Mouse (Mus musculus): ENCODE results near the gene Samd4b. TPM values are rescaled to one million over a fixed set of nuclear protein-coding genes. Genes with fewer than 3 reads are reported as not detected.

Samd4b gene
- total and polyA plus RNA-seq, 3 experiments = 6.4 to 45.9 TPM; not detected in 1

DNA sequence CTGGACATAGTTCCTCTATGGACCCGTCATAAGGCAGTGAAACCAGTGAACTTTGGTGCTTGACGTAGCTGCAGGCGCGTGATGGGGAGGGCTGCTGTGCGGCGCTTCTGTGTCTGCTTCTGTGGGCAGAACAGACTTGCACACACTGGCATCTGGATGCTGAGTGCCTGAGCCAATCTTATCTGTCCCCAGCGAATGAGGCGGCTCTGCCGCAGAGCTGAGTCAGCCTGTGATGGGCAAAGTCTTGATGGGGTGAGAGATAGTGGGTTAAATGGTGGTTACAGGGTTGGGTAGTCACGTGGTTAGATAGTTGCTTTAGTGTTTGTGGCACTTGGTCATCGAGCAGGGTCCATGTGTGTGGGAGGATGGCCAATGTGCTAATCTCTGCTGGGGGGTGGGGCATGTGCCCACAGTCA, 215.0 kb downstream of the Samd4b start:
- H3K4me1 ChIP-seq (ENCODE audit: control insufficient read depth in 1 of 2, insufficient read depth in 2 of 2, low read length in 2 of 2) = peaks cover 6 to 27% of the 10 kb centered on the region in 2 experiments
- H3K36me3 ChIP-seq (ENCODE audit: control insufficient read depth in 1 of 2, insufficient read depth in 2 of 2, low read length in 2 of 2) = peaks cover 0 to 16% of the 10 kb centered on the region in 2 experiments; a peak in 2 of 4 replicates
- no peaks in the 10 kb centered on the region for H3K9me3 ChIP-seq (replicated peaks; ENCODE audit: insufficient read depth, low read length)
- peak overlapping the region; percentile 74 for H3K9ac ChIP-seq (ENCODE audit: control insufficient read depth, low read depth, low read length, poor library complexity, severe bottlenecking)
- H3K79me2 ChIP-seq (ENCODE audit: control insufficient read depth, insufficient read depth, low read length, poor library complexity) = peaks cover 3% of the 10 kb centered on the region
- peak; percentile 82 for DNase-seq (ENCODE audit: low read depth, low spot score)
- peak overlapping the region; percentile 95 for H3K27ac ChIP-seq (ENCODE audit: control insufficient read depth, low read depth, low read length)
- H3K4me3 ChIP-seq (ENCODE audit: control insufficient read depth in 1 of 2, insufficient read depth in 1 of 2, low read depth in 2 of 2, low read length in 2 of 2) = peak overlapping the region; percentile 57 to 85; a peak in 2 of 4 replicates
- H3K27me3 ChIP-seq (ENCODE audit: control insufficient read depth in 1 of 2, insufficient read depth in 2 of 2, low read length in 2 of 2) = no peaks in the 10 kb centered on the region
- TF ChIP-seq BHLHE40 (IDR thresholded peaks at IDR 0.05; ENCODE audit: borderline replicate concordance, low read depth, low read length) (peak; percentile 86; the same call in 1 of the 2 replicates), RCOR1 (IDR thresholded peaks at IDR 0.05; ENCODE audit: low read depth, low read length) (peak; percentile 76), MYB (IDR thresholded peaks at IDR 0.05; ENCODE audit: low read depth, low read length) (no peak), MEF2A (IDR thresholded peaks at IDR 0.05; ENCODE audit: extremely low read depth, insufficient replicate concordance, low read depth, low read length, poor library complexity, severe bottlenecking) (peak; percentile 29; the same call in 1 of the 2 replicates), MXI1 (IDR thresholded peaks at IDR 0.05; ENCODE audit: low read depth, low read length) (peak; percentile 67; the same call in 1 of the 2 replicates), EP300 (IDR thresholded peaks at IDR 0.05; ENCODE audit: low read depth in 1 of 2, low read length in 2 of 2) (peak; percentile 58 to 79), RAD21 (IDR thresholded peaks at IDR 0.05; ENCODE audit: low read depth, low read length) (no peak), CHD2 (IDR thresholded peaks at IDR 0.05; ENCODE audit: low read length) (no peak), NELFE (IDR thresholded peaks at IDR 0.05; ENCODE audit: low read depth, low read length) (no peak), CTCF (IDR thresholded peaks at IDR 0.05 in 2 of 3, conservative IDR thresholded peaks at IDR 0.05 in 1 of 3; ENCODE audit: control insufficient read depth in 1 of 3, insufficient read depth in 1 of 3, low read depth in 2 of 3, low read length in 3 of 3, poor library complexity in 1 of 3, severe bottlenecking in 1 of 3) (no peak), POLR2A (IDR thresholded peaks at IDR 0.05; ENCODE audit: control insufficient read depth in 1 of 2, insufficient read depth in 1 of 2, low read depth in 1 of 2, low read length in 2 of 2, poor library complexity in 1 of 2) (no peak; a peak in 1 of 4 replicates), TCF12 (IDR thresholded peaks at IDR 0.05; ENCODE audit: low read depth, low read length) (peak; percentile 68), GABPA (IDR thresholded peaks at IDR 0.05; ENCODE audit: low read depth, low read length) (no peak), ZC3H11A (IDR thresholded peaks at IDR 0.05; ENCODE audit: low read depth, low read length) (no peak), GATA1 (IDR thresholded peaks at IDR 0.05; ENCODE audit: low read depth, low read length) (peak; percentile 90), ETS1 (IDR thresholded peaks at IDR 0.05; ENCODE audit: low read depth, low read length) (peak; percentile 90), ELF1 (IDR thresholded peaks at IDR 0.05; ENCODE audit: low read depth, low read length) (no peak), NRF1 (IDR thresholded peaks at IDR 0.05; ENCODE audit: insufficient read depth, low read depth, low read length, poor library complexity, severe bottlenecking) (no peak), TBP (IDR thresholded peaks at IDR 0.05; ENCODE audit: low read depth, low read length) (no peak), MAZ (IDR thresholded peaks at IDR 0.05; ENCODE audit: low read depth, low read length) (no peak), TAL1 (IDR thresholded peaks at IDR 0.05; ENCODE audit: low read length) (peak; percentile 65), MYC (IDR thresholded peaks at IDR 0.05; ENCODE audit: low read depth, low read length) (no peak), CHD1 (IDR thresholded peaks at IDR 0.05; ENCODE audit: low read depth, low read length) (no peak), ZKSCAN1 (IDR thresholded peaks at IDR 0.05; ENCODE audit: low read depth, low read length) (no peak), SMC3 (IDR thresholded peaks at IDR 0.05; ENCODE audit: low read depth, low read length) (peak; percentile 15; the same call in 1 of the 2 replicates), USF1 (IDR thresholded peaks at IDR 0.05; ENCODE audit: low read depth, low read length) (peak; percentile 89), POLR2AphosphoS2 (IDR thresholded peaks at IDR 0.05; ENCODE audit: low read length) (0 out of 2 replicates have a peak, but pooled peaks have one; percentile 13), SIN3A (IDR thresholded peaks at IDR 0.05; ENCODE audit: low read length) (peak; percentile 54; the same call in 1 of the 2 replicates), ZMIZ1 (IDR thresholded peaks at IDR 0.05; ENCODE audit: low read depth, low read length) (peak; percentile 40; the same call in 1 of the 2 replicates), JUND (IDR thresholded peaks at IDR 0.05; ENCODE audit: low read depth, low read length) (0 out of 2 replicates have a peak, but pooled peaks have one; percentile 20), POLR2AphosphoS5 (IDR thresholded peaks at IDR 0.05; ENCODE audit: borderline replicate concordance, low read depth, low read length) (no peak), MAFK (IDR thresholded peaks at IDR 0.05; ENCODE audit: borderline replicate concordance, low read depth, low read length) (peak; percentile 74; the same call in 1 of the 2 replicates), ZNF384 (IDR thresholded peaks at IDR 0.05; ENCODE audit: low read depth, low read length) (no peak), HCFC1 (IDR thresholded peaks at IDR 0.05; ENCODE audit: low read depth, low read length) (no peak; the same call in 1 of the 2 replicates), KAT2A (conservative IDR thresholded peaks at IDR 0.05; ENCODE audit: low read depth, low read length) (no peak), USF2 (IDR thresholded peaks at IDR 0.05; ENCODE audit: borderline replicate concordance in 1 of 2, insufficient read depth in 1 of 2, low read depth in 1 of 2, low read length in 2 of 2) (peak in 1 of 2 experiments; percentile 53; a peak in 1 of 4 replicates), UBTF (IDR thresholded peaks at IDR 0.05; ENCODE audit: borderline replicate concordance, insufficient read depth, low read depth, low read length) (no peak)

All from MEL (cell line).